Mouse (Mus musculus): Measurements from ENCODE around the gene Fam120b.

The Fam120b gene

GRCm38 (mm10) chr17:15379741-15380526 lies 16.1 kb upstream of the Fam120b start:
- no peak for DNase-seq (ENCODE audit: low read depth in 1 of 2, low spot score in 2 of 2)

- DNase-seq (ENCODE audit: low read depth in 1 of 2, low spot score in 2 of 2): no peak
Measured at GRCm38 (mm10) chr17:15380641-15381051, 15.4 kb upstream of the Fam120b start.

- DNase-seq (ENCODE audit: low read depth in 1 of 2, low spot score in 2 of 2): no peak
Measured at GRCm38 (mm10) chr17:15381092-15381860, 14.7 kb upstream of the Fam120b start.

DNA sequence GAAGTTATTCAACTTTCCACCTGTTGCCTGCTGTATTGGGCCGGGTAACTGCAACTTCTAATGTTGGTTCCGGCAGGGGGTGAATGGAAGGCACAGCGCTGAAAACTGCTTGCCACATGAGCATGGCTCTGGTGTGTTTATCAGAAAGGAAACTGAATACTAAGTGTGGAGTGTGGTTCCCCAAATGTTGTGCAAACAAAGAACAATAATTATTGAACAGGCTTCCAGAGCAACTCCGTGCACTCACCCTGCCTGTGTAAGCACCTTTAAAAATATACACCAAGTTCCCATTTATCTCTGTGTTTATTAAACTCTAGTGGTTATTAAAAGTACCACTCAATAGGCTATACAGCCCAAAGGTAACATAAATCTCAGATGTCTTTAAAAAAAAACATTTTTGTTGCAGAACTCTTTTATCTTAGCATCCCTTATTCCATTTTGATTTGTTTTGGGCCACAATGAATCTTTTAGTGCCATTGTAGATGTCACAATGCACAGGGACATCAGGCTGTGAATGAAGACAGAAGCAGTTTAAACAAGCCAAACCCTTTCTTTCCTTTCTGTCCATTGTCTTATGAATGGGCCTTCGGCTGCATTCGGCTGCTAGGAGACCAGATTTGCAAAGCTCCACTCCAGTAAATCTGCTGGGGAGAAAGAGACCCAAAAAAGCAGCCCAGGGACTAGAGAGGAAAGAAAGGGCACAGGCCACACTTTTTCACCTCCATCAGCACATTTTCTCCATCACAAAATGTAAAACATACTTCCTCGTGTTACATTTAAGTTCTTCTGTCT lies 13.9 kb upstream of the Fam120b start:
- no peak for DNase-seq (ENCODE audit: low read depth in 1 of 2, low spot score in 2 of 2)

DNA sequence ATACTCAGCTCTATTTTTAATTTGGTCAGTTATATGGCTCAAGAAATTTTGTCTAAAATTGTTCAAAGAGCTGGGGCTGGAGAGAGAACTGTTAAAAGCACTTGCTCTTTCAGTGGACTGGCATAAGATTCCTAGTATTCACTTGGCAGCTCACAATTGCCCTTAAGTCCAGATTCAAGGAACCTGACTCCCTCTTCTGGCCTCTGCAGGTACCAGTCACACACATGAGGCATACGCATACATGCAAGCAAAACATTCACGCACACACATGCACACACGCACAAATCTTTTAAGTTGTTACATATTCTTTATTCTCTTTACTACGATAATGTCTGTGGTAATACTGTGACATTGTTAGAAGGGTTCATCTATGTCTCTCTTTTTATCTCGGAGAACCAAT lies 12.6 kb upstream of the Fam120b start:
- DNase-seq (ENCODE audit: low read depth in 1 of 2, low spot score in 2 of 2): no peak

DNA sequence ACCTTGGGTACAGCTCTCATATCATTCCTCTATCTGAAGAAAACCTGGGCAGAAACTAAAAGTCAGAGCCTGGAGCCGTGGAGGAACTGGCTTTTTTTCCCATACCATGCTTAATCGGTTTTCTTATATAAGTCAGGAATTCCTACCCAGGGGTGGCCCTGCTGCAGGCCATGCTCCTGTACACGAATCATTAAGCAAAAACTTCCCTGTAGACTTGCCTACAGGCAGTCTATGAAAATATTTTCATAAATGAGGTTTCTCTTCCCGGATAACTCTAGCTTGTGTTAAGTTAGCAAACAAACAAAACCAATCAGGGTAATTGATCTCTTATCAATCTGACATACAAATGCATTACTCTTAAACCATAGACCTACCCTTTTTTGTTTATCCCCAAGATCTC lies 7.1 kb upstream of the Fam120b start:
- no peak for DNase-seq (ENCODE audit: low read depth in 1 of 2, low spot score in 2 of 2)

- DNase-seq (ENCODE audit: low read depth in 1 of 2, low spot score in 2 of 2): no peak
Measured at GRCm38 (mm10) chr17:15389356-15389755, 6.6 kb upstream of the Fam120b start.

DNA sequence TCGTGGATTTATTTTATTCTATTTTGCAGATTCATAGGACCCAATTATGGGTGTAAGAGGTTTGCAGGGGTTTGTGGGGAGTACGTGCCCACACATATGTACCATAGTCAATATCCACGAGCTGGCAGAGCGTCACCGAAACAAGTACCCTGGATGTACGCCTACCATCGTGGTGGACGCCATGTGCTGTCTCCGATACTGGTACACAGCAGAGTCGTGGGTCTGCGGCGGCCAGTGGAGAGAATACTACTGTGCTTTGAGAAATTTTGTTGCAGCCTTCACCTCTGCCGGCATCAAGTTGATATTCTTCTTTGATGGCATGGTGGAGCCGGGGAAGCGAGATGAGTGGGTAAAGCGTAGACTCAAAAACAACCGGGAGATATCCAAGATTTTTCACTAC lies 5.7 kb downstream of the Fam120b start:
- DNase-seq (ENCODE audit: low read depth in 1 of 2, low spot score in 2 of 2): no peak

- no peak for DNase-seq (ENCODE audit: low read depth in 1 of 2, low spot score in 2 of 2)
Measured at GRCm38 (mm10) chr17:15406576-15406975, 10.6 kb downstream of the Fam120b start.

DNA sequence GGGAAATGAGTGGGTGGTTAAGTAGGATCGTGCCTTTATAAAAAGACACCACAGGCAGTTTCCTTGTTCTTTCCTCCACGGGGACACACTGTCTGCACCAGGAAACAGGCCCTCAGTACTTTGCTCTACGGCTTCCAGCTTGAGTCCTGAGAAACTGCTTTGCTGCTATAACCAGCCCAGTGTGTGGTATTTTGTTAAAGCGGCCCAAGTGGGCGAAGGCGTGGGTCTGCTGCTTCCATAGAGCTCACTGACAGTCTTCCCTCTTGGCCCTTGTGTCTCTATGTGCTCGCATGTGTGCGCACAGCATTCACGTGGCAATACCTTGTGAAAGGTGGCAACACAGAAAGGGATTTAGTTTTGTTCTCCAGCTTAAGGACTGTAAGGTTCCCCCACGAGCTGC lies 13.3 kb downstream of the Fam120b start:
- no peak for DNase-seq (ENCODE audit: low read depth in 1 of 2, low spot score in 2 of 2)

DNA sequence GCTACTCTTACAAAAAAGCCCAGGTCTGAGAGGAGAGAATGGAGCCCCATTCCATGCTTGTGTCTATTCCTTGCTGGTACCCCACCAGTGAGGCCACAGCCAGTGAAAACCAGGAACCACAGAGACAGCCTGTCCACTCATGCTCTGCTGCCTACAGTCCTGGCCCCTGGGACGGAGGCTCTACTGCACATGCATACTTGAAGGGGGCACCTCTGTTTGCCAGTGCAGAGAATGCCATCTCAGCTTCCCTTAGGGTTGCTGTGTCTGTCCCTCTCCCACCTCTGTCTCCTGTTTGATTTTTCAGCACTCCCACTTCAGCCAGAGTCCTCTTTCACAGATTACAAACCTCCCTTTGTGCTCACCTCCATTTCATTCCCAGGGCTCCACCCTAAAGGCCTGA lies 14.9 kb downstream of the Fam120b start:
- DNase-seq (ENCODE audit: low read depth in 1 of 2, low spot score in 2 of 2): no peak

GRCm38 (mm10) chr17:15416596-15417215 lies 20.7 kb downstream of the Fam120b start:
- no peak for DNase-seq (ENCODE audit: low read depth in 1 of 2, low spot score in 2 of 2)

- no peak for DNase-seq (ENCODE audit: low read depth in 1 of 2, low spot score in 2 of 2)
Measured at GRCm38 (mm10) chr17:15419534-15419933, 23.5 kb downstream of the Fam120b start.

DNA sequence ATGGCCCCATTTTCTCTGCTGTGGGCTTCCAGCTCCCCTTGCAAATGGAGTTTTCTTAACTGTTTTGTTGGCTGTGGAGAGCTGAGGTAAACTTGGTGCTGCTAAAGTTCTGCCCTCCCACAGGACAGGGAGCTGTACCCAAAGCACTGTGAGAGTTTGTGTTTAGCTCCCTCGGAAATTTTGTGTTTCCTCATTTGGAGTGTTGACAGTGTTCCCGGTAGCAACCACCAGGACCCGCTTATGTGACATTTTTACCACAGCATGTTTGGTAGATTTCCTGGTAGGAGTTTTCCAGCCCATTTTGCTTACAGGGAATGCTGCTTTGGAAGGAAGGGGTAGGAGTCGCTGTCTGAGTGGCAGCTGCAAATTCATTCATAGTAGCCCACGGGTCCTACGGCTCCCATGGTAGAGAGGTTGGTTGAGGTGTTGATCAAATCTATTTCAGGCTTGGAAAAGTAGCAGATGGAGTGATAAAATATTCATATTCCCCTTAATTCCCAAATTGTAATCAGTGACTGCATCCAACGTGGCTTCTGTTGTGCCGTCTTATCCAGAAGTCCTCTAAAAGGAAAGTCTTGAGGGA lies 24.1 kb downstream of the Fam120b start:
- DNase-seq (ENCODE audit: low read depth in 1 of 2, low spot score in 2 of 2): no peak

DNA sequence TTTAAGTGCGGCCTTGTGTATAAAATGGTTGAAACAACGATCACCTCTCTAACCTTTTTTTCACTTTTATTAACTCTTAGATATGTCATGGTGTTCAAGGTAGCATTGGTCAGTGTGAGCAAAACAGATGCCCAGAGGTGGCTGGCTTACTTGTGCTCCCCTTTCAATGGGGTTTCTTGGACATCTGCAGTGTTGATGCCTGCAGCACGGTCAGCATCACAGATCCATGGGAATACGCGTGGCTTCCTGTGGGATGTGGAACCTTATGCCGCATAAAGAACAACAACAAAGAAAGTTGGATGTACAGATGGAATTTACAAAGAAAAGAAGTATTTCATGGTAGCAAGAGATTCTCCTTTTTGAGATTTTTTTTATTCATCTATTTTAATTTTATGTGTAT lies 25.4 kb downstream of the Fam120b start:
- DNase-seq (ENCODE audit: low read depth in 1 of 2, low spot score in 2 of 2): no peak

DNA sequence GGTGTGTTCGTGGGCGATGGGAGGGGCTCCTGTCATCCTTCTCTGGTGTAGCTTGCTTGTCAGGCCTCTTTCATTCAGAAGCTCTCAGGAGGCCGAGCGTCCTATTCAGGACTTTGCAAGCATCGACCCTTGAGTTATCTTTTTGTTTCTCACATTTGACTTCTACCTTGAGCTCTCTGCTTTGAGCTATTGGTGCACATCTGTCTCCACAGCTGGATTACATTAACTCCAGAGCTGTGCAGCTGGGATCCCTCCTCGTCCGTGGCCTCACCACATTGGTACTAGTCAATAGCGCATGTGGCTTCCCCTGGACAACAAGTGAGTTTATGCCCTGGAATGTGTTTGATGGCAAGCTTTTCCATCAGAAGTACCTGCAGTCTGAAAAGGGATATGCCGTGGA lies 26.7 kb downstream of the Fam120b start:
- DNase-seq (ENCODE audit: low read depth in 1 of 2, low spot score in 2 of 2): no peak

- DNase-seq (ENCODE audit: low read depth in 1 of 2, low spot score in 2 of 2): no peak
Measured at GRCm38 (mm10) chr17:15423080-15423765, 27.2 kb downstream of the Fam120b start.

DNA sequence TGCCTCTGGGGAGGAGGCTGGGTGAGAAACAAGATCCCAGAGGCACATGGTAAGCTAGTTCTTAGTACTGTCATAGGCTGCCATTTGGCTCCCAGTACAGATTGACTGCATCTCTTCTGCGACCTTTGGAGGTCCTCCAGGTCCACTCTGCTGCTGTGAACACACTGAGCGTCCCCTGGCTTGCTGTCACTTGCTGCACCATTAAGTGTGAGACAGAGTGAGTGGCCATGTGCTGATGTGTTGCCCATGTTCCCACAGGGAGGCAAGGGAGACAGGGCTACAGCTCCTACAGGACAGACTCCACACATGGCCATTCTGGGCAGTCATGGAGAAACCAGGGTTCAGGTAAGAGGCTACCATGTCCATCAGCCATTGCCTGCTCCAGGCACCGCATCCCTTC lies 29.9 kb downstream of the Fam120b start:
- no peak for DNase-seq (ENCODE audit: low read depth in 1 of 2, low spot score in 2 of 2)

GRCm38 (mm10) chr17:15429451-15429850 lies 33.4 kb downstream of the Fam120b start:
- DNase-seq (ENCODE audit: low read depth in 1 of 2, low spot score in 2 of 2): no peak

DNA sequence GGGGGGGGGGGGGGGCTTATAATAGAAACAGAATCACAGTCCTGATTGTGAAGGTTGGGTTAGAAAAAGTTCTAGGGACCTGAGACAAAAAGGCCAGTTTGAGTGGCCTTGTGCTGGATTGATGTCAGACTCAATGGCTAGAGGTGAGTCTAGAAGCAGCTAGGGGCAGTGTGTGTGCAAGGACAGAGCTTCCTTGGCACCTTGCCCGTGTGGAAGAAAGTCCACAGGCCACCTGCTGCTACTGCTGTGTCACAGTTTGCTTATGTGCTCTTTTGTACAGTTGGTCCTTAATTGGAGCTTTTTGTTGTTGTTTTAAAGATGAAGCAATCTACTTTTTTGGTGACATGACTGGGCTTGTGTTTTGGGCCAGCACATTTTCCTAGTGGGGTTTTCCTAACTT lies 33.9 kb downstream of the Fam120b start:
- no peak for DNase-seq (ENCODE audit: low read depth in 1 of 2, low spot score in 2 of 2)
